13 mouse cellular contexts compared by ENCODE assay signal in genomic region chr6:51036553-51036952, GRCm38 (mm10).
DNase-seq lines count a peak whose midpoint lies in the region; ATAC-seq lines count a peak whose summit lies in the region.
"Had no signal": no experiment of that assay in that cellular context is flagged by ENCODE, and none has a peak within 500 bp of the region (broad histone marks: within the 10 kb centered on the region; RNA-seq: fewer than 3 reads in every experiment).

No protein-coding gene starts in this region.

- no peak for ATAC-seq in forebrain, embryonic 12.5 days (ENCODE audit: low FRiP score)
- no peak for ATAC-seq in forebrain, embryonic 13.5 days
- ATAC-seq in midbrain, embryonic 15.5 days (replicated peaks) = no peak
- ATAC-seq: inflammation-experienced regulatory T-cells, adult 6 months had no signal

- intact Hi-C loops in heart, postnatal 10 days (cut with DNase I) = loop anchor here (5.0 kb wide), 2 partner anchors 94 to 131 kb away; no protein-coding TSS in a partner anchor

- no peaks in the 10 kb centered on the region for H3K9me3 ChIP-seq in forebrain, embryonic 12.5 days
- H3K9me3 ChIP-seq in forebrain, embryonic 13.5 days (replicated peaks) = no peaks in the 10 kb centered on the region
- no peaks in the 10 kb centered on the region for H3K9me3 ChIP-seq in midbrain, embryonic 15.5 days
- H3K9me3 ChIP-seq: limb, embryonic 12.5 days; midbrain, embryonic 10.5 days; neural tube, embryonic 15.5 days had no signal

- no peak overlapping the region for H3K9ac ChIP-seq in forebrain, embryonic 12.5 days
- H3K9ac ChIP-seq in forebrain, embryonic 13.5 days = no peak overlapping the region
- no peak overlapping the region for H3K9ac ChIP-seq in midbrain, embryonic 15.5 days
- H3K9ac ChIP-seq: limb, embryonic 12.5 days; neural tube, embryonic 15.5 days had no signal

- WGBS in forebrain, embryonic 12.5 days = 41% methylated on average over 1 of the region's 1 CpGs
- WGBS in forebrain, embryonic 13.5 days = 53% methylated on average over 1 of the region's 1 CpGs
- 22% methylated on average over 1 of the region's 1 CpGs for WGBS in midbrain, embryonic 15.5 days

- no peak overlapping the region for H3K4me3 ChIP-seq in forebrain, embryonic 12.5 days (replicated peaks)
- no peak overlapping the region for H3K4me3 ChIP-seq in forebrain, embryonic 13.5 days
- no peak overlapping the region for H3K4me3 ChIP-seq in midbrain, embryonic 15.5 days
- H3K4me3 ChIP-seq: limb, embryonic 12.5 days; midbrain, embryonic 10.5 days; neural tube, embryonic 15.5 days had no signal

- peak overlapping the region; percentile 19; the same call in 1 of the 2 replicates for H3K27ac ChIP-seq in forebrain, embryonic 12.5 days
- no peak overlapping the region for H3K27ac ChIP-seq in forebrain, embryonic 13.5 days
- no peak overlapping the region for H3K27ac ChIP-seq in midbrain, embryonic 15.5 days
- H3K27ac ChIP-seq: limb, embryonic 12.5 days; midbrain, embryonic 10.5 days; neural tube, embryonic 15.5 days had no signal

- H3K4me1 ChIP-seq in forebrain, embryonic 12.5 days = no peaks in the 10 kb centered on the region
- H3K4me1 ChIP-seq in forebrain, embryonic 13.5 days = peaks cover 10% of the 10 kb centered on the region
- H3K4me1 ChIP-seq in midbrain, embryonic 15.5 days = no peaks in the 10 kb centered on the region

- no peaks in the 10 kb centered on the region for H3K36me3 ChIP-seq in forebrain, embryonic 12.5 days (replicated peaks)
- no peaks in the 10 kb centered on the region for H3K36me3 ChIP-seq in forebrain, embryonic 13.5 days (ENCODE audit: poor library complexity, severe bottlenecking)
- no peaks in the 10 kb centered on the region for H3K36me3 ChIP-seq in midbrain, embryonic 15.5 days (replicated peaks)
- H3K36me3 ChIP-seq: limb, embryonic 12.5 days; midbrain, embryonic 10.5 days; neural tube, embryonic 15.5 days had no signal

- no peaks in the 10 kb centered on the region for H3K27me3 ChIP-seq in forebrain, embryonic 12.5 days
- no peaks in the 10 kb centered on the region for H3K27me3 ChIP-seq in forebrain, embryonic 13.5 days
- H3K27me3 ChIP-seq in midbrain, embryonic 15.5 days (replicated peaks) = no peaks in the 10 kb centered on the region
- H3K27me3 ChIP-seq: neural tube, embryonic 15.5 days had no signal

- H3K4me2 ChIP-seq in forebrain, embryonic 12.5 days = no peak overlapping the region
- no peak overlapping the region for H3K4me2 ChIP-seq in forebrain, embryonic 13.5 days
- H3K4me2 ChIP-seq in midbrain, embryonic 15.5 days = no peak overlapping the region
- H3K4me2 ChIP-seq: limb, embryonic 12.5 days; neural tube, embryonic 15.5 days had no signal

- peak; percentile 74 for DNase-seq in adipocyte (ENCODE audit: low spot score)
- peak; percentile 65 to 67 for DNase-seq in heart, postnatal 10 days
- DNase-seq in kidney, postnatal 14 days = peak; percentile 76
- no peak for DNase-seq in ovary, postnatal 14 days (ENCODE audit: low spot score)
- DNase-seq in spleen, postnatal 10 days (ENCODE audit: low spot score in 2 of 2) = no peak
- DNase-seq: embryo, embryonic 11 days had no signal

Comparison
In these comparisons a context has a peak if more than half of its experiments do, and no peak if none do; other contexts are left out.
1. DNase-seq: peak in adipocyte (single experiment), heart, postnatal 10 days (2 of 2) and kidney, postnatal 14 days (single experiment); none in ovary, postnatal 14 days (single experiment) and spleen, postnatal 10 days (0 of 2).